Mouse (Mus musculus) MEL-GATA-1-ER (cell line): ENCODE data around the gene Relt.

Experiments used
- DNase-seq: peaks from one replicate; pipeline ENCODE4 v3.0.0-alpha.2; 2012; ENCODE audit warnings: low read depth; ENCODE audit errors: extremely low read depth

Relt gene

GRCm38 (mm10) chr7:100862828-100863638 is at the start of gene Relt:
TSS of gene Relt (minus strand) at chr7:100863446.
- DNase-seq: peak; percentile 81

- no peak for DNase-seq
Measured at GRCm38 (mm10) chr7:100911791-100912190, 48.5 kb upstream of the Relt start.

GRCm38 (mm10) chr7:100911246-100911770 is 48.1 kb upstream of the Relt start:
- DNase-seq: no peak

- no peak for DNase-seq
Measured at GRCm38 (mm10) chr7:100908567-100908966, 45.3 kb upstream of the Relt start.

DNA sequence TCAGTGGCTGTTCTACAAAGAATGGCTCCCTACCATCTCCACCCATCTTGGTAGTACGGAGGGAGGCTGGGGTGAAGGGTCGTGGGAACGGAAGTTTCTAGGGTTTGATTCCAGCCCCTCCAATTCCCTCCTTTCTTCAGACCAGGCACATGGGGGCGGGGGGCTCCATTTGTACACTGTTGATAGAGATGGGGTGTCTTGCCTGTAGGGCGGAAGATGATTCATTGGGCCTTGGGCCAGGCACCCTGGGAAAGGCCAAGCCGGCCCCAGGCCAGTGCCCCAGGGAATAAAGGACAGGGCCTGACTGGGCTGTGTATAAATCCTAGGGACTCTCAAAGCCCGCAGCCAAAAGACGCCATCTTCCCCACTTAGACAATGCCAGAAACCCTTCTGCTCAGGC is 44.8 kb upstream of the Relt start:
- DNase-seq: no peak

DNA sequence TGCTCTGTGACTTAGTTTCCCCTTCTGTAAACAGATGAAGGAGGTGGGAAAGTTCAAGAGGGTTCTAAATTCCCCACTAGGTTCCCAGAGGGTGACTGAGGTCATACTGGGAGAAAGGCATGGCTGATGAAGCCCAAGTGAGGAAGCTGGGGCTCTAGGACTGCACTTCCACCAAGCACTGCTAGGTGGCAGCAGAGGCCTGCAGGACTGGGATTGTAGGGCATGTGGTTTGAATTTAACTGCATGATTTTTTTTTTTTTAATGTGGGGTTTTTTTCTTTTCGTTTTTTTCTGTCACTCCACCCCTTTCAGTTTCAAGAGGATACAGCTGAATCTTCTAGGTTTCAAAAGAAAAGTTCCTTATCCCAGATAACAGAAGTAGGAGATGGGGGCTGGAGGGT is 44.0 kb upstream of the Relt start:
- peak; percentile 30 for DNase-seq

GRCm38 (mm10) chr7:100906029-100906789 is 43.0 kb upstream of the Relt start:
- DNase-seq: no peak

DNA sequence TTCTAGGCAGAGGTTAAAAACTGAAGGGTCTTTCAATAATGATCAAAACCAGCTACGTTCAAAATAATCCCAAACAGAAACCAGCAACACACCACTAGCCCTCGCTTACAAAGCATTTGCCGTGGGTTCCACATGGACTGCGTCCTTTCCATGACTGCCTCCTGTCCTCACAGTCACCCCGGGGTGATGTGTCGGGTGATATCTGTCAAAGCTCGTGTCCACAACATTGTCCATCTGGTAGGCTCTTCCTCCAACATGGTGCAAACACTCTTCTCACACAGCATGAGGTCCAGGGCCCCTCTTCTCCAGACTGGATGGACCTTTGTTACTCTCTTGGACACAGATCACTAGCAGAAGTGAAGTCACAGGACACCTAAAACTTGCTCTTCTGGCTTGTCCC is 41.8 kb upstream of the Relt start:
- no peak for DNase-seq

DNA sequence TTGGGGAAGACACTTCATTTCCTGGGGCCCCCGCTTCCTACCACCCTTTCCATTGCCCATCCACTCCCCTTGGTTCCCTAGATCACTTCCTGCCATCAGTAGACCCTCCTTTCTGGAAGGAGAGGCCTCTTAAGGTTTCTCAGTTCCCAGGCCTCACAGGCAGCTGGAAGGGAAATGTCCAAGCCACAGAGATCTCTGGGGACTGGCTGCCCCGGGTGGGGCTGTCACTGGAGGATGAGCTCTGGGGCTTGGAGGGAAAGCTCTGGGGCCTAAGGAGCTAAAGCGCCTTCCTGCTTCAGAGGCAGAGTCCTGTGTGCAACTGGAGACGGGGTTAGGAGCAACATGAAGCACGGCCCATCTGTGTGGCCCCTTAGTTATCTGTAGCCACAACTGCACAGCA is 41.4 kb upstream of the Relt start:
- DNase-seq: no peak

DNA sequence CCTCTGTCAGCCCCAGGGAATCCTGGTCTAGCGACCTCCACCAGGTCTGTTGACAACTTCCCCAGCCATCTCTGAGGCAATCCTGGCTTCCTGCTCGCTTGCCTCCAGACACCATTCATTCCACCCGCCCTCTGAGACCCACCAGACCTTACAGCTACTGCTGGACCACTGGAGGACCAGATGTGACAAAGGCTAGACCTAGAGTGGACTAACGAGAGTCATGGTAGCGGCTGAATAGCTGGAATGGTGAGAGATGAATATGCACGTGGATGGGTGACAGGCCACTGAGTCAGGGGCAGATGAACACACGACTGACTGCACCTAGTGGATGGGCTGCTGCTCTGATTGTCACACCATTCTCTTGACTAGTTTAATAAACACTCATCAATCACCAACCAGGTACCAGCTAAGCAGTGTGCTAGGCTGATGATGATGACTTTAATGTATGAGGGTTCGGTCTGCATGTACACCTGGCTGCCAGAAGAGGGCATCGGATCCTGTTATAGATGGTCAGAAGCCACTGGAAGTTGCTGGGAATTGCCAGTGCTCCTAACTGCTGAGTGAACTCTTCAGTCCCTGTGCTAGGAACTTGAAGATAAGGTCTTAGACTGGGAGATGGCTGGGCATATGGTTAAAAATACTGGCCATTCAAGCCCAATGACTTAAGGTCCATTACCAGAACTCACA is 39.3 kb upstream of the Relt start:
- no peak for DNase-seq

DNA sequence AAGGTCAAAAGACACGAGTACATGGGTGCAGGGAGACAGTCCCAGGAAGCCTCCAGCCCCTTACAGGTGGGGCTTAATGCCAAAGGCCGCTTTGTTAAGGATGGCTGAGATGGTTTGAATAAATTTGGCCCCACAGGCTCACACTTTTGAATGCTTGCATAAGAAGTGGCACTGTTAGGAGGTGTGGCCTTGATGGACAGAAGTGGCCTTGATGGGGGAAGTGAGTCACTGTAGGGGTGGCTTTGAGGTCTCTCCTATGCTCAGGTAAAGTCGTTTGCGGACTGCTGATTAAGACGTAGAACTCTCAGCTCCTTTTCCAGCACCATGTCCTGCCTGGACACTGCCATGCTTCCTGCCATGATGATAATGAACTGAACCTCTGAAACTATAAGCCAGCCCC is 34.6 kb upstream of the Relt start:
- DNase-seq: no peak

DNA sequence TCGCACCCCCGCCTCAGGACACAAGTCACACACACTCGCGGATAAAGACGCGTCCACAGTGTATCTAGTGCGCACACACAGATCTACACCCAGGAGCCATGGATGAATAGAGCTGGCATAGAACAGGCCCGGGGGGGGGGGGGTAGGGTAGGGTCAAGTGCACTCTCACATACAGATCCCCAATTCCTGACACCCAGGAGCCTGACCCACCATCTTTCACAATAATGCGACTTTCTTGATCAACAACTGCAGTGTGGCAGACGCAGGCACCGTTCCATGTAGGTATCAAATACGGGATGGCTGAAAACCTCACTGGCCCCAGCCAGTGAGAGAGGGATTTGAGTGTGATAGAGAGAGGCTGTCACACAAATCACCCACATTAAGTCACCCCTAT is 31.6 kb upstream of the Relt start:
- no peak for DNase-seq

DNA sequence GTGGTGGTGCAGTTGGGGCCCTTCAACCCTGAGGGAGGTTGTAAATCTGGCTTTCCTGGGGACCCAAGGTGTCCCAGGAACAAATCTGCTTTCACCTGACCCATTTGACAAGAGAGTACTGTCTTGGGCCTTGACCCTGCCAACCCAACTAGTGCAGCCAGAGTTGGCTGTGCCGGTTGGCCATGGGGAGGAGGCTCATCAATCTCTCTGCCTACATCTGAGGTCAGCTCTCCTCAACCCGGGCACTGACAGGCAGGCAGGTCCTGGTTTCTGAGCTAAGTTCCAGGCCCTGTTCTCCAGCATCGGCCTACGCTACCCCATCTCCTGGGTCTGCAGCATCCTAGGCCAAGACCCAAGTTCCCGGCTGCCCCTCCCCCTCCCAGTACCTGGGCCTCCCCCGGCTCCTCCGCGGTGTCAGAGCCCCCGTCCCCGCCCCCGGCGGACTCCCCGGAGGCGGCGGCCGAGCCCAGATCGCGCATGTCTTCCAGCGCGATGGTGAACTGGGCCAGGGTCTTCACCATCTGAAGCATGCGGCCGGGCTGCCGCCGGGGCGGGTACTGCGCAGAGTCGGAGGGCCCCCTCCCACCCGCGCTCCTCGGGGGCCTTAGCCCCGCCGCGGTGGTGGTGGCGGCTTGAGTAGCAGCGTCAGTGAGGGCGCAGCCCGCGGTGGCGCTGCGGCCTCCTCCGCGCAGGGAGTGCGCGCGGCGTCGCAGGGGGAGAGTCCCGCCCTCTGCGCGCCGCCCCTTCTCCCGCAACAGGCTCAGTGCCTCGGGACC is 31.0 kb upstream of the Relt start:
- DNase-seq: no peak

DNA sequence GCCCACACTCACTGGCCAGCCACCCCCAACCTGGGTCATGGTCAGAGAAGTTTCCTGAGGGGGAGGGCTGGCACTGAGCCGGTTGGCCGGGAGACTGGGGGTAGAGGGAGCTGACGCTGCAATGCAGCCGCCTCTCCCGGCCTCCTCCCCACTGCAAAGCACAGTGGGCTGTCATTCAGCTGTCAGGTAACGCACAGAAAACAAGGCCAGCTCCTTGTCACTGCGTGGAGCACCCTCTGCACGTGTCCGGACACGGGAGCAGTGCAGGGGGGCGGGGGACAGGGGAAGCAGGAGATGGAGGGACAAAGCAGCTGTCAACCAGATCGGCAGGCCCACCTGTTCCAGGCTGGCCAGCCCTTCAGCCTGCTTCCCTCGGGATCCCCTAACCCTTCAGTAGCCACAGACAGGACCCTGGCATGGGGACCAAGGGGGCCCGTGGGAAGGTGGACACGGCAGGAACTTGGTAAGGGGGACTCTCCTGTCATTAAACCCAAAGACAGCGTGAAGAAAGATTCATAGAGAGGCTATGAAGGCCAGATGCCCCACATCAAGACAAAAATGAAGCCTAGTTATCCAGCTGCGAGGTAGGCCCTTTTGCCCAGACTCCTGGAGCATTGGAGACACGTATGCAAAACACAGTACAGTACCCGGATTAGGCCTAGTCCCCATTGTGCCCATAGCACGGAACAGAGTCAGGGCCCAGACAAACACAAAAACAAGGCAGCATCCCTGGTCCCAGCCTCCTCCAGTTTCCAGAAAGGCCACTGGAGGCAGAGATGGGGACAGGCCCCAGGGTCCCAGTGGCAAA is 30.2 kb upstream of the Relt start:
- no peak for DNase-seq

- DNase-seq: peak; percentile 27
Measured at GRCm38 (mm10) chr7:100886535-100886934, 23.3 kb upstream of the Relt start.

- no peak for DNase-seq
Measured at GRCm38 (mm10) chr7:100884460-100884859, 21.2 kb upstream of the Relt start.

- no peak for DNase-seq
Measured at GRCm38 (mm10) chr7:100881950-100882349, 18.7 kb upstream of the Relt start.

- DNase-seq: no peak
Measured at GRCm38 (mm10) chr7:100881531-100881930, 18.3 kb upstream of the Relt start.

- no peak for DNase-seq
Measured at GRCm38 (mm10) chr7:100879595-100879994, 16.3 kb upstream of the Relt start.

DNA sequence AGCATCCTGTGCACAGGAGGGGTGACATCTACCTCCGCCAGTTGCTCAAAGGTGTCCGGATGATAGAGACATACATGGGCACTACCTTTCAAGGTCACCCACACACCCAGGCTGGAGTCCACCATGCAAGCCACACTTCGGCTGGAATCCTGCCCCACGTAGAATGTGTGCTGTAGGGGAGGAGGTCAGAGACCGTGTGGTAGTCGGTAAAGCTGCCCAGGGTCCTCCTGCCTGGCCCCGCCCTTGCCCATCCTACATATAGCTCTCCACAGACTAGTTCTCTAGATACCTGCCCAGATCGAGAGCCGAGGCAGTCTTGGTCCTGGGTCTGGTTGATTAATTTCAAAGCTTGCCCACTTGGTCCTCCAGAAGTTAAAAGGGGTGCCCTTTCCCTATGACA is 13.5 kb upstream of the Relt start:
- no peak for DNase-seq
